Mouse (Mus musculus) stomach, embryonic 14.5 days (tissue): ENCODE data around the gene Adamts17. TPM values are rescaled to one million over a fixed set of nuclear protein-coding genes. Genes with fewer than 3 reads are reported as not detected.

Experiments
- ATAC-seq: fragments of 200-750 bp; cut with Nextera tagmentation; 2 replicates; pipeline ENCODE4 v1.8.0; 2017; ENCODE audit warnings: low read depth, moderate TSS enrichment; ENCODE audit not compliant: insufficient number of reproducible peaks, insufficient read depth, low FRiP score
- H3K27ac ChIP-seq: fragments of 300-500 bp; sonication (generic); 2 replicates; pipeline ENCODE4 v1.5.1; 2014; ENCODE audit warnings: mild to moderate bottlenecking, low read length, moderate library complexity, mixed read lengths
- H3K27me3 ChIP-seq: fragments of 300-500 bp; sonication (generic); 2 replicates; pipeline ENCODE4 v1.6.1; 2014; ENCODE audit warnings: low read length, control low read depth, mixed read lengths; ENCODE audit not compliant: control insufficient read depth, insufficient read depth
- H3K36me3 ChIP-seq: fragments of 300-500 bp; sonication (generic); 2 replicates; pipeline ENCODE4 v1.6.1; 2014; ENCODE audit warnings: mild to moderate bottlenecking, control low read depth, low read length, moderate library complexity, mixed read lengths; ENCODE audit not compliant: control insufficient read depth, insufficient read depth
- H3K4me1 ChIP-seq: fragments of 300-500 bp; sonication (generic); 2 replicates; pipeline ENCODE4 v1.6.1; 2014; ENCODE audit warnings: low read length, control low read depth, mixed read lengths; ENCODE audit not compliant: control insufficient read depth, insufficient read depth
- H3K4me2 ChIP-seq: fragments of 300-500 bp; sonication (generic); replicated peaks from 2 replicates; pipeline ENCODE4 v1.6.1; 2014; ENCODE audit warnings: low read depth, low read length, control low read depth
- H3K4me3 ChIP-seq: fragments of 300-500 bp; sonication (generic); 2 replicates; pipeline ENCODE4 v1.5.1; 2014; ENCODE audit warnings: low read depth, low read length, control low read depth
- H3K9ac ChIP-seq: fragments of 300-500 bp; sonication (generic); replicated peaks from 2 replicates; pipeline ENCODE4 v1.6.1; 2014; ENCODE audit warnings: low read depth, mild to moderate bottlenecking, control low read depth, low read length, moderate library complexity, mixed read lengths
- H3K9me3 ChIP-seq: fragments of 300-500 bp; sonication (generic); 2 replicates; pipeline ENCODE4 v1.6.1; 2016; ENCODE audit warnings: low read depth, low read length, control low read depth; ENCODE audit not compliant: control insufficient read depth
- WGBS: fragments of 180-500 bp; shearing (Covaris S2); extraction: QIAGEN DNeasy Blood & Tissue Kit; methylation state at CpG from one replicate; pipeline ENCODE4 v1.1.7; 2014; 5-methylcytosine and 5-hydroxymethylcytosine counted together
- polyA plus RNA-seq: library from polyadenylated mRNA; unstranded; fragments of >200 nt; fragmentation: Nextera tagmentation; extraction: Ambion mirVana; gene quantifications from 2 replicates; pipeline ENCODE4 v1.2.1, GENCODE M21; 2014

Adamts17 gene
- polyA plus RNA-seq, 1 experiment from 2014 or later = 7.8 TPM

DNA sequence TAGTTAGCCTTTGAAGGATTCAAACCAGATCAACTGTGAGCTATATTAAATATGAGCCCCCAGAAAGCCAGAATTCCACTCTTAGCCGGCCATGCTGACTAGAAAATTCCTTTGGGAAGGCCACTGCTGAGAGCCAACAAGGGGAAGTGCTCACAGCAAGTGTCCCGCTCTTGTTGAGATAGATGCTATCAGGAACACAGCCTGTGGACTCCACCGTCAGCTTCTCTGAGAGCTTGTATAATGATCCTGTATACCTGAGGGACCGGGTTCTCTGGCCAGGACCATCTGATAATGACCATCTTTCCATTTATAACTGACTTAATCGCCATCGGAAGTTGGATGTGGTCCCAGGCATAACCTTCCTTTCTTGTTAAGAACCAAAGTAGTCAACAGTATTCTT is 159.3 kb downstream of the Adamts17 start:
- no peak overlapping the region for H3K9ac ChIP-seq
- no peaks in the 10 kb centered on the region for H3K9me3 ChIP-seq
- no peak overlapping the region for H3K27ac ChIP-seq
- no peaks in the 10 kb centered on the region for H3K36me3 ChIP-seq
- WGBS = 82% methylated on average over 6 of the region's 6 CpGs
- no peaks in the 10 kb centered on the region for H3K4me1 ChIP-seq
- H3K4me3 ChIP-seq = no peak overlapping the region
- no peak for ATAC-seq
- no peaks in the 10 kb centered on the region for H3K27me3 ChIP-seq
- H3K4me2 ChIP-seq = no peak overlapping the region

DNA sequence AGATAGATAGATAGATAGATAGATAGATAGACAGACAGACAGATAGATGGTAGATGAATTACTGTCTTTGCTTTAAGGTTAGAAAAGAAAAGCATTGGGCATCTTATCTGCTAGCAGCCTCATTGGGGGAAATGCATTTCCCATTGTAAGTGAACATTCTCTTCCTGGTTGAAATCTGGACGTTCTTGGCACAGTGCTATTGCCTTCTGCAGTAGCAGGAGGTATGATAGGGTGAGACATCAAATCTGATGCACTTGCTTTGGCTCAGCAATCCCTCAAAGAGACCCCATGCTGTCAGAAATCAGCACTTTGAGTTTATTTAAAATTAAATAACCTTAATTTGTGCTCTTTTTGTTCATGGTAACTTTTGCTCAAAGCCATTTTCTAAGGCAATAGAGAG is 164.1 kb downstream of the Adamts17 start:
- H3K4me2 ChIP-seq = no peak overlapping the region
- no peaks in the 10 kb centered on the region for H3K27me3 ChIP-seq
- no peak for ATAC-seq
- H3K9ac ChIP-seq = no peak overlapping the region
- H3K4me1 ChIP-seq = no peaks in the 10 kb centered on the region
- H3K4me3 ChIP-seq = no peak overlapping the region
- H3K9me3 ChIP-seq = peaks cover 2% of the 10 kb centered on the region; the same call in 1 of the 2 replicates
- WGBS = 57% methylated on average over 1 of the region's 1 CpGs
- no peaks in the 10 kb centered on the region for H3K36me3 ChIP-seq
- no peak overlapping the region for H3K27ac ChIP-seq

DNA sequence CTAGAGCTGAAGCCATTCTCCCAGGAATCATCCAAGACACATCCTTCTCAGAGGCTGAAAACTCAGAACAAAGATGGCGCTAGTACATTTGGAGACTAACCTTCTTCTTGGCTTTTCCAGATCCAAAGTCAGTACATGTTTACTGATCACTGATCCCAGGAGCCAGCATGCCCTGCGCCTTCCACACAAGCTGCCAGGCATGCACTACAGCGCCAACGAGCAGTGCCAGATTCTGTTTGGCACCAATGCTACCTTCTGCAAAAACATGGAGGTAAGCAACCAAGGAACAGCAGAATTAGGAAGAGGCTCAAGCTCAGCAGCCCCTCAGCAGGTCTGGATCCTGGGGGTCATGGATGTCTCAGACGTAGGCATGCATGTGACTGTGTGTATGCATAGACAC is 164.7 kb downstream of the Adamts17 start:
- Histone ChIP-seq H3K4me1 (no peaks in the 10 kb centered on the region), H3K27me3 (no peaks in the 10 kb centered on the region), H3K36me3 (no peaks in the 10 kb centered on the region; the same call in 1 of the 2 replicates), H3K27ac (no peak overlapping the region), H3K4me3 (no peak overlapping the region), H3K9ac (no peak overlapping the region), H3K4me2 (no peak overlapping the region), H3K9me3 (peaks cover 5% of the 10 kb centered on the region; the same call in 1 of the 2 replicates)
- 89% methylated on average over 5 of the region's 5 CpGs for WGBS
- no peak for ATAC-seq

DNA sequence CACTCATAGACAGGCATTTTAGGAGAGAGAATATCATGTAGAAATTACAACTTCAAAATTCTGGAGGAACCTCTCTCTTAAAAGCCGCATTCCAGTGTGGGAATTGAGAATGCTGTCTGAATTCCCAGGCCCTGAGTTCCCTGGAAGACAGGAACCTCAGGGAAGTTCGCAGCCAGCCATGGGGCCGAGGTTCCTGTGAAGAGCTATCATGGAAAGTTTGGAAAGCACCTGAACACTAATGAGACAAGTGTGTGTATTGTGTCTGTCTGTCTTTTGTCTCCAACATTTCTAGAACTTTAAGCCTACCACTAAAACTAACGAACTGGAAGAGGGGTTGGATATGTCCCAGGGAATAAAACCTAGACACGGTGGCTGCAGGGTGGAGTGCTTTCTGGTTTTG is 170.3 kb downstream of the Adamts17 start:
- Histone ChIP-seq H3K4me2 (no peak overlapping the region), H3K27me3 (no peaks in the 10 kb centered on the region), H3K36me3 (no peaks in the 10 kb centered on the region; the same call in 1 of the 2 replicates), H3K9me3 (peaks cover 5% of the 10 kb centered on the region; the same call in 1 of the 2 replicates), H3K4me1 (no peaks in the 10 kb centered on the region), H3K9ac (no peak overlapping the region), H3K4me3 (no peak overlapping the region), H3K27ac (no peak overlapping the region)
- no peak for ATAC-seq
- WGBS = 88% methylated on average over 5 of the region's 5 CpGs

DNA sequence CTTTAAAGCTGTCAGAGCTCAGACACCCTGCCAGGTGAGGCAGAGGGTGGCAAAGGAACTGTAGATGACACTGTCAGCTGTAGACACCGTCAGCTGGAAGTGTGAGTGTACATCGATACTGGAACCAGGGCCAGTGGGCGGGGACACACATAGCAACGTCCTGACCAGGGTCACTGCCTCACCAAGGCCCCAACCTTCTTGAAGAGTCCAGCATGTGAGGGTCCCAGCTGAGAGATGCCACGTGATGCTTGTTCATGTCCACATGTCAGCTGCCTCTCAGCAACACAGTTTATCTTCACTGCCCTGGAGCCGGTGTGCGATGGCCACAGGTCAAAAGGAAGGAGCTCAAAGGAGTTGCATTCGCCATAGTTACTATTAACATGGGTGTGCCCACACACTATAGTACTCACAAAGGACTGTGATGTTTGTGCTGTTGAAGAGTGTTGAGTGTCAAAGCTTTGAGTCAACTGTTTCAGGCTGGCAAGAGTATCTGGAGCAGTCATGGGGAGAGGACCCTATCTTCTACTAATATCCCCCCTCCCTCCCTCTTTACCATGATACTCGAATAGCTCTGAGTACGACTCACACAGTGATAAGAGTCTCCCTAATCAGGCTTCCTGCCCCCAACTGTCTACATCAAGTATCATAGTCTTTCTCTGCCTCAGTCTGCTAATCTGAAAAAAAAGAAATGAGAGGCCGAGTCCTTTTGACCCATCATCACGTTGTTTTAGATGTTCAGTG is 172.6 kb downstream of the Adamts17 start:
- H3K36me3 ChIP-seq = no peaks in the 10 kb centered on the region; the same call in 1 of the 2 replicates
- 70% methylated on average over 12 of the region's 12 CpGs for WGBS
- H3K4me2 ChIP-seq = no peak overlapping the region
- H3K27ac ChIP-seq = no peak overlapping the region
- H3K4me1 ChIP-seq = no peaks in the 10 kb centered on the region
- H3K9me3 ChIP-seq = peaks cover 5% of the 10 kb centered on the region; the same call in 1 of the 2 replicates
- no peaks in the 10 kb centered on the region for H3K27me3 ChIP-seq
- H3K4me3 ChIP-seq = no peak overlapping the region
- ATAC-seq = no peak
- no peak overlapping the region for H3K9ac ChIP-seq

DNA sequence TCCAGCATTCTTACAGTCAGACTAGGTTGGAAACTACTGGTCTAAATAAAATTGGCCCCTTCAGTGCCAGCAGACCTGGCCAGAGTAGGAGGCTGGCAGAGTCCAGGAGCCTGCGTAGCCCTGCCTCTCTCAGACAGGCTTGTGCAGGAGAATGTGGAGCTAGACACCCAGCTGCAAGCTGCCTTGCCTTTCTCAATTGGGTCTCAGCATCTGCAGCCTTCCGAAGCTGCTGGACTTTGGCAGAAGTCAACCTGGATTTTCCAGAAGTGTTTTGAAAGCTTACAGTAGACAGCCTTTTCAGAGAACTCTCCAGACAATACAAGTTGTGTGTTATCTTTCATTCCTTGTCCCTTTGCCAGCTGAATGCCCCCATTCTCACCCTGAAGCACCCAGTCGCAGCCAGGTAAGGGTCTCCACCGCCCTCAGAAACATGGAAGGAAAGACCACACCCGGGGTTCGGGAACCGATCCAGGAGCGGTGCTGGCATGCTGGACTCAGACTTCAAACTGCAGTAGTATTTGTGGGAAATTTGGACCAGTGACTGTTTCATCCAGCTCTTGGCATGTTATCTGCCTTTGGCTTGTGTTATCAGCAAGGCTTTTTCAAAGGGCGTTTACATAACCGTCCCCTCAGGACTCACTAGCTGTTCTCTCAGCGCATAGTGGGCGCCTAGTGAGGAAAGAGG is 173.8 kb downstream of the Adamts17 start:
- Histone ChIP-seq H3K9me3 (peaks cover 5% of the 10 kb centered on the region; the same call in 1 of the 2 replicates), H3K4me2 (no peak overlapping the region), H3K4me1 (no peaks in the 10 kb centered on the region), H3K9ac (no peak overlapping the region), H3K4me3 (no peak overlapping the region), H3K27ac (no peak overlapping the region), H3K36me3 (no peaks in the 10 kb centered on the region; the same call in 1 of the 2 replicates), H3K27me3 (no peaks in the 10 kb centered on the region)
- 78% methylated on average over 12 of the region's 12 CpGs for WGBS
- ATAC-seq = no peak

DNA sequence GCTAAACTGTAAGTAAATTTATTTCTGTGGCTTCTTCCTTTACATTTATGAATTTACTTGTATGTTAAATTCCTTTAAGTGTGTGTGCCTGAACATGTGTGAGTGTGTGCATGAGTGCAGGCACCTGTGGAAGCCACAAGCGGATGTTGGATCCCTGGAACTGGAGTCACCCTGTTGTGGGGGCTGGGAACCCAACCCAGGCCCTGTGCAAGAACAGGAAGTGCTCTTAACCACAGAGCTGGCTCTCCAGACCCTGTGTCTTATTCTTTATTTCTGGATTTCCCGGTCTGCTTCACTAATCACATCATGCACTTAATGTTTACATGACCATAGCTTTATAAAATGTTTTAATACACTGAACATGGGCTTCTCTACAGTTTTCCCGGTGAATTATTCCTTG is 180.4 kb downstream of the Adamts17 start:
- 79% methylated on average over 3 of the region's 3 CpGs for WGBS
- no peak for ATAC-seq
- no peaks in the 10 kb centered on the region for H3K9me3 ChIP-seq
- H3K4me1 ChIP-seq = no peaks in the 10 kb centered on the region
- H3K27me3 ChIP-seq = no peaks in the 10 kb centered on the region
- H3K4me2 ChIP-seq = no peak overlapping the region
- no peak overlapping the region for H3K9ac ChIP-seq
- no peak overlapping the region for H3K4me3 ChIP-seq
- H3K36me3 ChIP-seq = no peaks in the 10 kb centered on the region
- no peak overlapping the region for H3K27ac ChIP-seq

DNA sequence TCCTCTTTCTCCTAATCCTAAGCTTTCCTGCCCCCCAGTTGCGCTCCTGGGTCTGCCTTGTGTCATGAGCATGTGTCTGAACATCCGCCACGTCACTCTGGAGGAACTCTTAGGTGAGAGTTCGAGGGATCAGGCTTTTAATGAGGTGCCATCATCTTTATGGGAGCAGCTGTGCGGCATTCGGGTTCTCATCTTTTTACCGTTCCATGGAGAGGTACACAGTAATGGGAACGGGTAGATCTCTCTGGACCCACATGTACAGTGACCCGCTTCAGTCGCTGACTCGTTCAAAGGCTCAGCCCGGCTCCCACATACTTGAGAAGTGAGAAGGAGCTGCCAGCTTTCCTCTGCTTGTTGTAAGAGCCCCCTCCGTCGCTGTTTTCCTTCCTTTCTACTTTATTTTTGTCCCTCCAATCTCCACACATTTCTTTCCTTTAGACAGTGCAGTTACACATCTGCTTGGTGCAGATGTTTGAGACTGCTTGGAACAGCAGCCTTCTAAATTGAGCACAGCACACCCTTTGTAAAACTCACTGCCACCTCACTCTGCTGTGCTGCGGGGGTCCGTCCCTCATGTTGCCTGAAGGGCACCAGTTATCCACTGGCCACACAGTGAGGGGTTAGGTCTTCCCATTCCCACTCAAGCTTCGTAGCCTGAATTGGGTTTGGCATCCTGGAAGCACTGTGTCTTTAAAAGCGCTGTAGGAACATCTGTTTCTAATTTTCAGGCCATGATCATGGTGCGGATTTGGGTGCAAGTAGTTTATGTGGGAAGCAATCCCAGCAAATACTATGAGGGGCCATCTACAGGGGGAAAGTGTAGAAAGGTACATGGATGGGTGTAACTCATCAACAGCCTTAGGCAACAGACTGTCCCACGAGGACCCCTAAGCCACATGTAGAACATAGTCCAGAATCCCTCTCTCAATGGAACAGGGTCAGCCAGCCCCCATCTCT is 186.9 kb downstream of the Adamts17 start:
- no peaks in the 10 kb centered on the region for H3K36me3 ChIP-seq
- no peak overlapping the region for H3K4me2 ChIP-seq
- no peaks in the 10 kb centered on the region for H3K27me3 ChIP-seq
- no peaks in the 10 kb centered on the region for H3K4me1 ChIP-seq
- H3K9ac ChIP-seq = no peak overlapping the region
- H3K4me3 ChIP-seq = no peak overlapping the region
- peak overlapping the region; percentile 35; the same call in 1 of the 2 replicates for H3K27ac ChIP-seq
- no peak for ATAC-seq
- no peaks in the 10 kb centered on the region for H3K9me3 ChIP-seq
- 71% methylated on average over 20 of the region's 20 CpGs for WGBS
